Mouse (Mus musculus): ENCODE results near the gene Kcnk10. TPM values are rescaled to one million over a fixed set of nuclear protein-coding genes. Genes with fewer than 3 reads are reported as not detected.
A peak's percentile ranks its signal among the peaks of the same experiment; 100 is the strongest.

The Kcnk10 gene
- polyA plus RNA-seq, 1 experiment from 2014 or later = 1.7 TPM

- no peak overlapping the region for H3K27ac ChIP-seq (replicated peaks)
- H3K27me3 ChIP-seq = no peaks in the 10 kb centered on the region
- H3K9ac ChIP-seq = no peak overlapping the region
- no peak overlapping the region for H3K4me2 ChIP-seq (replicated peaks)
- ATAC-seq (ENCODE audit: insufficient number of reproducible peaks, low FRiP score, low TSS enrichment, low read depth) = no peak
- no peaks in the 10 kb centered on the region for H3K4me1 ChIP-seq
- H3K36me3 ChIP-seq = no peaks in the 10 kb centered on the region
- H3K4me3 ChIP-seq (replicated peaks) = no peak overlapping the region
- 52% methylated on average over 2 of the region's 2 CpGs for WGBS
- H3K9me3 ChIP-seq (replicated peaks) = no peaks in the 10 kb centered on the region
These were observed 96.7 kb downstream of the Kcnk10 start for GRCm38 (mm10) chr12:98481460-98481859.

- H3K4me2 ChIP-seq (replicated peaks) = no peak overlapping the region
- H3K27me3 ChIP-seq = no peaks in the 10 kb centered on the region
- no peaks in the 10 kb centered on the region for H3K4me1 ChIP-seq
- H3K9me3 ChIP-seq (replicated peaks) = no peaks in the 10 kb centered on the region
- no peaks in the 10 kb centered on the region for H3K36me3 ChIP-seq
- H3K4me3 ChIP-seq (replicated peaks) = no peak overlapping the region
- H3K9ac ChIP-seq = no peak overlapping the region
- 79% methylated on average over 5 of the region's 5 CpGs for WGBS
- no peak overlapping the region for H3K27ac ChIP-seq (replicated peaks)
- ATAC-seq (ENCODE audit: insufficient number of reproducible peaks, low FRiP score, low TSS enrichment, low read depth) = no peak
These were observed 97.1 kb downstream of the Kcnk10 start for GRCm38 (mm10) chr12:98481048-98481447.

DNA sequence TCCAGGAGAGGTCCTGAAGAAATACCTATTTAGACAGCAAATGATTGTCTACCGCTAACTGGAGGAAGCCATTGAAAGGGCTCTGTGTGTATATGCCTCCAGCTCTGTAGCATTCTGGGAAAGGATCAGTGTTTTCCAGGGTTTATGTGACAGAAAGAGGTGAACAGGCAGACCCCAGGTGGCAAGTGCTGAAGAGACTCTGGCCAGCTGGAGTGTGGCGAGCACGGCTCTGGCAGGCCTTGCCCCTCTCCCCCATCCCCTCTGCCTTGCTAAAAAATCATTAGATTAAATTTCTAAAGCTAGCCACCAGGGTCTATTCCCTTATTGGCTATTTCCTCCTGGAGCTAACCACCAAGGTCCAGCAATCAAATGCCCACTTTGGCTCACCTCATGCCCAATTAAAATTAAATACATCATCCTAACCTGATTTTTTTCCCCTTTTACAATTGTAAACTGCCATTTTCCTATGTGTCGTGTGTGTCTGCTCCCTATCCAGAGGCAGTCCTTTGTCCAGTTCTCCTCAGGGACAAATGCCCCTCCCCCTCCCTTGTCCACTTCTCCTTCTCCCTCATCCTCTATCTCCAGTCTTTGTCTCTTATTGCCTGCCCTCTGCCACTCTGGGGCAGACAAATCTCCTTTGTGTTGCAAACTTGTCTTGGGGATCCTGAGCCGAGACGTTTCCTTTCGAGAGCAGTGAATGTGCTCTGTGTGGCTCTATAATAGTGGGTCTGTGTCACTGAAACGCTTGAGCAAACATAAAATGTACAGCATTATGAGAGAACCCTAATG, 100.2 kb downstream of the Kcnk10 start:
- Histone ChIP-seq H3K4me2 (replicated peaks) (no peak overlapping the region), H3K4me1 (no peaks in the 10 kb centered on the region), H3K27ac (replicated peaks) (no peak overlapping the region), H3K36me3 (no peaks in the 10 kb centered on the region), H3K4me3 (replicated peaks) (no peak overlapping the region), H3K9ac (no peak overlapping the region), H3K27me3 (no peaks in the 10 kb centered on the region), H3K9me3 (replicated peaks) (no peaks in the 10 kb centered on the region)
- no peak for ATAC-seq (ENCODE audit: insufficient number of reproducible peaks, low FRiP score, low TSS enrichment, low read depth)
- 40% methylated on average over 8 of the region's 8 CpGs for WGBS

DNA sequence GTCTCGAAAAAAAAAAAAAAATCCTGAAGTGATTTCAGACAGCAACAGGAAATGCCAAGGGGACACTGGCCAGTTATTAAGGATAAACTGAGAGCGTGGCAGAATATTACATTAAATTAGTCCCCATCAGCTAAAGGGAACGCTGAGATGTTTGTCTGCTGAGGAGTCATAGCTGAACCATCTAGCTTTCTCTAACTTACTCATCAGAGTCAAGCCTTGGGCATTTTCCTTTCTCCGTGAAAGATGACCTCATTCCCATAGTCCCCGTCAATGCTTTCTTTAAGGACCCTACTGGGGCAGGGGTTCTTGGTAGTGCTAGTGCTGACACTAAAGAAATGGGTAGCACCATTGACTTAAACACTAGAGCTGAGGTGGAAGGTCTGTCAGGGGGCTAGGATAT, 106.9 kb downstream of the Kcnk10 start:
- Histone ChIP-seq H3K4me2 (replicated peaks) (no peak overlapping the region), H3K36me3 (no peaks in the 10 kb centered on the region), H3K4me1 (no peaks in the 10 kb centered on the region), H3K9ac (no peak overlapping the region), H3K9me3 (replicated peaks) (no peaks in the 10 kb centered on the region), H3K27ac (replicated peaks) (no peak overlapping the region), H3K27me3 (no peaks in the 10 kb centered on the region), H3K4me3 (replicated peaks) (no peak overlapping the region)
- ATAC-seq (ENCODE audit: insufficient number of reproducible peaks, low FRiP score, low TSS enrichment, low read depth) = no peak
- 68% methylated on average over 5 of the region's 5 CpGs for WGBS

GRCm38 (mm10) chr12:98470097-98470496, 108.0 kb downstream of the Kcnk10 start:
- no peaks in the 10 kb centered on the region for H3K27me3 ChIP-seq
- no peak overlapping the region for H3K4me2 ChIP-seq (replicated peaks)
- no peaks in the 10 kb centered on the region for H3K4me1 ChIP-seq
- H3K27ac ChIP-seq (replicated peaks) = no peak overlapping the region
- H3K9ac ChIP-seq = no peak overlapping the region
- WGBS = 85% methylated on average over 3 of the region's 3 CpGs
- H3K36me3 ChIP-seq = no peaks in the 10 kb centered on the region
- ATAC-seq (ENCODE audit: insufficient number of reproducible peaks, low FRiP score, low TSS enrichment, low read depth) = no peak
- no peaks in the 10 kb centered on the region for H3K9me3 ChIP-seq (replicated peaks)
- H3K4me3 ChIP-seq (replicated peaks) = no peak overlapping the region

DNA sequence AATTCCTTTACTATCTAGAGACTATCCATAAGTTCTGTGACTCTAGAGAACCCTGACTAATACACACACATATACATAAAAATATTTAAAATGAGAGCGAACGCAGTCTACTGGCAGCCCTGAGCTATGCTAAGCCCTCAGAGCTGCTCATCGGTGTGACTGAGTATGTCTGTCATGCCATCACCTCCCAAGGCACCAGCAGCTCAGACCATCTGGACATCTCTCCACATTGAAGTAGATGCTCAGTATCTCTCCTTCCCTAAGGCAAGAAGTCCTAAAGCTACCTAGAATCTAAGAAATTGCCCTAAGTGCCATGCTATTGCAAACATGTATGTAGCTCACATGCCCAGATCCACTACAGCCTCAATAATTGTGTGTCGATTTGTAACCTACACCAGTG, 110.3 kb downstream of the Kcnk10 start:
- H3K27ac ChIP-seq (replicated peaks) = no peak overlapping the region
- H3K4me2 ChIP-seq (replicated peaks) = no peak overlapping the region
- H3K36me3 ChIP-seq = no peaks in the 10 kb centered on the region
- no peaks in the 10 kb centered on the region for H3K4me1 ChIP-seq
- 93% methylated on average over 4 of the region's 4 CpGs for WGBS
- no peak overlapping the region for H3K4me3 ChIP-seq (replicated peaks)
- no peak for ATAC-seq (ENCODE audit: insufficient number of reproducible peaks, low FRiP score, low TSS enrichment, low read depth)
- H3K9me3 ChIP-seq (replicated peaks) = no peaks in the 10 kb centered on the region
- no peak overlapping the region for H3K9ac ChIP-seq
- no peaks in the 10 kb centered on the region for H3K27me3 ChIP-seq

GRCm38 (mm10) chr12:98459889-98460288, 118.2 kb downstream of the Kcnk10 start:
- no peaks in the 10 kb centered on the region for H3K4me1 ChIP-seq
- H3K9me3 ChIP-seq (replicated peaks) = no peaks in the 10 kb centered on the region
- no peak overlapping the region for H3K27ac ChIP-seq (replicated peaks)
- H3K9ac ChIP-seq = no peak overlapping the region
- no peak overlapping the region for H3K4me3 ChIP-seq (replicated peaks)
- H3K27me3 ChIP-seq = no peaks in the 10 kb centered on the region
- WGBS = 49% methylated on average over 3 of the region's 3 CpGs
- no peak for ATAC-seq (ENCODE audit: insufficient number of reproducible peaks, low FRiP score, low TSS enrichment, low read depth)
- H3K36me3 ChIP-seq = no peaks in the 10 kb centered on the region
- no peak overlapping the region for H3K4me2 ChIP-seq (replicated peaks)

DNA sequence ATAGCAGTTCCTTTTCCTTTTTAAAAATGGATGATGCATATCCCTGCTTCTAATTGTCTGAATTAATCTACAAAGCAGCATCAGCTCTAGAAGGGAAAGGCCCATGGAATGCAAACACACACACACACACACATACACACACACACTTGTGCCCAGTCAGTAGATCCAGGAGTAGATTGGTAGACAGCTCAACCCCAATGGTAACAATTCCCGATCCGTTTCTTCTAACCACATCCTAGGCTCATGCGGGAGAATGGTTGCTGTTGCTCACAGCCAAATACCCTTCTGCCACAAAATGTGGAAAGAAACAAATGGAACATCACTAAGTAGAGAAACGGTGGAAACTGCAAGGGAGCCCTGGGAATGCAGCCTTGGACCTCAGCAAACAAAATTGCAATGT, 119.2 kb downstream of the Kcnk10 start:
- no peak overlapping the region for H3K27ac ChIP-seq (replicated peaks)
- no peak overlapping the region for H3K9ac ChIP-seq
- no peak overlapping the region for H3K4me2 ChIP-seq (replicated peaks)
- H3K9me3 ChIP-seq (replicated peaks) = no peaks in the 10 kb centered on the region
- no peak overlapping the region for H3K4me3 ChIP-seq (replicated peaks)
- no peak for ATAC-seq (ENCODE audit: insufficient number of reproducible peaks, low FRiP score, low TSS enrichment, low read depth)
- H3K27me3 ChIP-seq = no peaks in the 10 kb centered on the region
- WGBS = 71% methylated on average over 4 of the region's 4 CpGs
- H3K36me3 ChIP-seq = no peaks in the 10 kb centered on the region
- no peaks in the 10 kb centered on the region for H3K4me1 ChIP-seq

GRCm38 (mm10) chr12:98458516-98458915, 119.6 kb downstream of the Kcnk10 start:
- no peak overlapping the region for H3K9ac ChIP-seq
- WGBS = 61% methylated on average over 5 of the region's 5 CpGs
- no peaks in the 10 kb centered on the region for H3K4me1 ChIP-seq
- H3K9me3 ChIP-seq (replicated peaks) = no peaks in the 10 kb centered on the region
- no peak overlapping the region for H3K4me2 ChIP-seq (replicated peaks)
- peak overlapping the region; percentile 45; the same call in 1 of the 2 replicates for H3K27ac ChIP-seq (replicated peaks)
- H3K4me3 ChIP-seq (replicated peaks) = no peak overlapping the region
- H3K27me3 ChIP-seq = no peaks in the 10 kb centered on the region
- no peaks in the 10 kb centered on the region for H3K36me3 ChIP-seq
- peak; percentile 24; the same call in 1 of the 2 replicates for ATAC-seq (ENCODE audit: insufficient number of reproducible peaks, low FRiP score, low TSS enrichment, low read depth)

GRCm38 (mm10) chr12:98453161-98453560, 124.9 kb downstream of the Kcnk10 start:
- no peak overlapping the region for H3K27ac ChIP-seq (replicated peaks)
- no peak overlapping the region for H3K4me2 ChIP-seq (replicated peaks)
- ATAC-seq (ENCODE audit: insufficient number of reproducible peaks, low FRiP score, low TSS enrichment, low read depth) = no peak
- no peaks in the 10 kb centered on the region for H3K9me3 ChIP-seq (replicated peaks)
- no peaks in the 10 kb centered on the region for H3K36me3 ChIP-seq
- no peak overlapping the region for H3K4me3 ChIP-seq (replicated peaks)
- no peaks in the 10 kb centered on the region for H3K27me3 ChIP-seq
- 79% methylated on average over 17 of the region's 17 CpGs for WGBS
- no peak overlapping the region for H3K9ac ChIP-seq
- no peaks in the 10 kb centered on the region for H3K4me1 ChIP-seq

DNA sequence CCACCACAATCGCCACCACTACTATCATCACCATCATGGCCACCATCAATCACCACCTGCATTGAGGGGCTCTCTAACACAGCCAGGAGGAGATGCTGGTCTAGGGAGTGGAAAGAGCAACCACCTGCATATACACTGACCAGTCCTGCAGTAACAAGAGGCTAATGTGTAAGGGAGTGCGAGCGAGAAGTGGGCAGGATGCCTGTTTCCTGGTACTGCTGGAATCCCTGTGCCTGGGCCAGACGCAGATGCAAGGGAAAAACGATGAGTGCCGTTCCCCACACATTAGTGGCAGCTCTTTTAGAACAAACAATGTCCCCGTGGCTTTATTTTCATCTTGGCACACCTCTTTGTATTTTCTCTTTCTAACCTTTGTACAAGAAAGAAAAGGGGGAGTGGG, 125.5 kb downstream of the Kcnk10 start:
- Histone ChIP-seq H3K36me3 (no peaks in the 10 kb centered on the region), H3K9me3 (replicated peaks) (no peaks in the 10 kb centered on the region), H3K4me3 (replicated peaks) (no peak overlapping the region), H3K27ac (replicated peaks) (no peak overlapping the region), H3K4me1 (no peaks in the 10 kb centered on the region), H3K9ac (no peak overlapping the region), H3K27me3 (no peaks in the 10 kb centered on the region), H3K4me2 (replicated peaks) (no peak overlapping the region)
- no peak for ATAC-seq (ENCODE audit: insufficient number of reproducible peaks, low FRiP score, low TSS enrichment, low read depth)
- 80% methylated on average over 7 of the region's 7 CpGs for WGBS

DNA sequence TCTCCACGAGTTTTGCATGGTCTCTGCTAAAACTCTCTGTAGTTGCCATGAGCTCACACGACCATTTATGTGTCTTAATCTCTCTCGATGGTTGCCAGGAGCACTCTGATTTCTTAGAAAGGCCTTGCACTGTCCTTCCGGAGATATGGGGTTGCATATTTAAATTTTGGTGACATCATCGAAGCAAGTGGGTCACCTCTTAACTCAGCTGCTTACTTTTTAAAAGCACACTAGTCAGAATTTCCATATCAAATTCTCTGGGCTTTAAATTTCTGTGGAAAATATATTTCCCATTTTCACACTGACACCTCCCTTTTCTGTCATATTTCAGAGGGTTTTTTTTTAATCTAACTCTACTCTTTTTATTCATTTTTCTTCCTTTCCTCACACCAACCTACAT, 132.5 kb downstream of the Kcnk10 start:
- Histone ChIP-seq H3K4me3 (replicated peaks) (no peak overlapping the region), H3K9ac (no peak overlapping the region), H3K27ac (replicated peaks) (no peak overlapping the region), H3K9me3 (replicated peaks) (no peaks in the 10 kb centered on the region), H3K36me3 (no peaks in the 10 kb centered on the region), H3K27me3 (no peaks in the 10 kb centered on the region), H3K4me2 (replicated peaks) (no peak overlapping the region), H3K4me1 (no peaks in the 10 kb centered on the region)
- no peak for ATAC-seq (ENCODE audit: insufficient number of reproducible peaks, low FRiP score, low TSS enrichment, low read depth)
- 73% methylated on average over 5 of the region's 5 CpGs for WGBS

Measured in embryonic facial prominence, embryonic 15.5 days (tissue).